Mouse (Mus musculus) forebrain, embryonic 13.5 days (tissue): ENCODE data around the gene Eef1a1. TPM values are rescaled to one million over a fixed set of nuclear protein-coding genes. Genes with fewer than 3 reads are reported as not detected.

Experiments used
- ATAC-seq: fragments of 200-750 bp; cut with Nextera tagmentation; 2 replicates; pipeline ENCODE4 v1.8.0; 2017
- H3K27ac ChIP-seq: fragments of 300-500 bp; sonication (generic); 2 replicates; pipeline ENCODE4 v1.5.1; 2015; ENCODE audit warnings: inconsistent platforms, mild to moderate bottlenecking, moderate library complexity
- H3K27me3 ChIP-seq: fragments of 300-500 bp; sonication (generic); 2 replicates; pipeline ENCODE4 v1.6.1; 2015; ENCODE audit warnings: mild to moderate bottlenecking, inconsistent platforms
- H3K36me3 ChIP-seq: fragments of 300-500 bp; sonication (generic); 2 replicates; pipeline ENCODE4 v1.6.1; 2015; ENCODE audit warnings: mild to moderate bottlenecking, inconsistent platforms; ENCODE audit not compliant: poor library complexity, severe bottlenecking
- H3K4me1 ChIP-seq: fragments of 300-500 bp; sonication (generic); 2 replicates; pipeline ENCODE4 v1.6.1; 2015; ENCODE audit warnings: inconsistent platforms
- H3K4me2 ChIP-seq: fragments of 300-500 bp; sonication (generic); 2 replicates; pipeline ENCODE4 v1.6.1; 2015; ENCODE audit warnings: inconsistent platforms, mild to moderate bottlenecking, moderate library complexity
- H3K4me3 ChIP-seq: fragments of 300-500 bp; sonication (generic); 2 replicates; pipeline ENCODE4 v1.5.1; 2015; ENCODE audit warnings: mild to moderate bottlenecking, inconsistent platforms
- H3K9ac ChIP-seq: fragments of 300-500 bp; sonication (generic); 2 replicates; pipeline ENCODE4 v1.6.1; 2015; ENCODE audit warnings: mild to moderate bottlenecking, inconsistent platforms
- H3K9me3 ChIP-seq: fragments of 300-500 bp; sonication (generic); replicated peaks from 2 replicates; pipeline ENCODE4 v1.6.1; 2016; ENCODE audit warnings: inconsistent platforms
- WGBS: fragments of 180-500 bp; shearing (Covaris S2); methylation state at CpG from one replicate; pipeline ENCODE4 v1.1.7; 2015; 5-methylcytosine and 5-hydroxymethylcytosine counted together
- polyA plus RNA-seq: library from polyadenylated mRNA; unstranded; fragments of >200 nt; fragmentation: Nextera tagmentation; extraction: Ambion mirVana; gene quantifications from 2 replicates; pipeline ENCODE4 v1.2.1, GENCODE M21; 2015

Gene Eef1a1
- polyA plus RNA-seq, 1 experiment from 2014 or later: 4,108 TPM

GRCm38 (mm10) chr9:78473588-78473987 lies 15.4 kb downstream of the Eef1a1 start:
- peak overlapping the region; percentile 10; the same call in 1 of the 2 replicates for H3K27ac ChIP-seq
- H3K27me3 ChIP-seq: no peaks in the 10 kb centered on the region
- H3K4me3 ChIP-seq: no peak overlapping the region
- H3K4me1 ChIP-seq: peaks cover 6% of the 10 kb centered on the region
- peak overlapping the region; percentile 1; the same call in 1 of the 2 replicates for H3K9ac ChIP-seq
- H3K4me2 ChIP-seq: no peak overlapping the region
- H3K9me3 ChIP-seq: no peaks in the 10 kb centered on the region
- H3K36me3 ChIP-seq: peaks cover 75% of the 10 kb centered on the region
- 84% methylated on average over 8 of the region's 8 CpGs for WGBS
- ATAC-seq: no peak

- H3K9ac ChIP-seq: no peak overlapping the region
- peaks cover 87% of the 10 kb centered on the region for H3K36me3 ChIP-seq
- no peak overlapping the region for H3K27ac ChIP-seq
- ATAC-seq: no peak
- no peaks in the 10 kb centered on the region for H3K27me3 ChIP-seq
- H3K4me2 ChIP-seq: no peak overlapping the region
- 91% methylated on average over 3 of the region's 3 CpGs for whole genome bisulfite sequencing
- H3K4me3 ChIP-seq: no peak overlapping the region
- H3K9me3 ChIP-seq: no peaks in the 10 kb centered on the region
- no peaks in the 10 kb centered on the region for H3K4me1 ChIP-seq
Measured at GRCm38 (mm10) chr9:78465725-78466124, 23.2 kb downstream of the Eef1a1 start.

- Histone ChIP-seq H3K4me2 (no peak overlapping the region), H3K27ac (no peak overlapping the region), H3K4me1 (no peaks in the 10 kb centered on the region), H3K4me3 (no peak overlapping the region), H3K9ac (no peak overlapping the region), H3K36me3 (peaks cover 86% of the 10 kb centered on the region), H3K9me3 (no peaks in the 10 kb centered on the region), H3K27me3 (no peaks in the 10 kb centered on the region)
- ATAC-seq: no peak
- 97% methylated on average over 4 of the region's 4 CpGs for WGBS
Measured at GRCm38 (mm10) chr9:78463337-78463736, 25.6 kb downstream of the Eef1a1 start.

- no peak for ATAC-seq
- 95% methylated on average over 8 of the region's 8 CpGs for WGBS
- no peak overlapping the region for H3K4me3 ChIP-seq
- H3K27ac ChIP-seq: no peak overlapping the region
- H3K4me2 ChIP-seq: no peak overlapping the region
- no peaks in the 10 kb centered on the region for H3K4me1 ChIP-seq
- no peaks in the 10 kb centered on the region for H3K27me3 ChIP-seq
- no peaks in the 10 kb centered on the region for H3K9me3 ChIP-seq
- H3K36me3 ChIP-seq: peaks cover 65% of the 10 kb centered on the region
- no peak overlapping the region for H3K9ac ChIP-seq
Measured at GRCm38 (mm10) chr9:78457026-78457425, 31.9 kb downstream of the Eef1a1 start.

- no peak for ATAC-seq
- H3K27me3 ChIP-seq: peaks cover 6% of the 10 kb centered on the region
- H3K36me3 ChIP-seq: peaks cover 35% of the 10 kb centered on the region
- no peak overlapping the region for H3K9ac ChIP-seq
- H3K27ac ChIP-seq: no peak overlapping the region
- no peaks in the 10 kb centered on the region for H3K9me3 ChIP-seq
- WGBS: 90% methylated on average over 4 of the region's 4 CpGs
- no peak overlapping the region for H3K4me2 ChIP-seq
- no peak overlapping the region for H3K4me3 ChIP-seq
- peaks cover 13% of the 10 kb centered on the region for H3K4me1 ChIP-seq
Measured at GRCm38 (mm10) chr9:78451382-78451781, 37.6 kb downstream of the Eef1a1 start.

- H3K36me3 ChIP-seq: peaks cover 35% of the 10 kb centered on the region
- H3K9ac ChIP-seq: no peak overlapping the region
- H3K4me1 ChIP-seq: peaks cover 13% of the 10 kb centered on the region
- H3K9me3 ChIP-seq: no peaks in the 10 kb centered on the region
- no peak overlapping the region for H3K4me2 ChIP-seq
- H3K27me3 ChIP-seq: peaks cover 15% of the 10 kb centered on the region
- no peak overlapping the region for H3K4me3 ChIP-seq
- WGBS: 77% methylated on average over 5 of the region's 5 CpGs
- no peak overlapping the region for H3K27ac ChIP-seq
- ATAC-seq: no peak
Measured at GRCm38 (mm10) chr9:78450404-78450803, 38.5 kb downstream of the Eef1a1 start.

GRCm38 (mm10) chr9:78447973-78448873 lies 40.7 kb downstream of the Eef1a1 start, which contains the start of the genes Mto1 and Gm17324:
TSS of gene Mto1 (plus strand) at chr9:78448208.
TSS of gene Gm17324 (minus strand) at chr9:78448786.
- Histone ChIP-seq H3K36me3 (peaks cover 22% of the 10 kb centered on the region), H3K9me3 (no peaks in the 10 kb centered on the region), H3K27me3 (peaks cover 35% of the 10 kb centered on the region), H3K27ac (peak within 1 kb of the TSS; percentile 90), H3K9ac (peak within 1 kb of the TSS; percentile 86), H3K4me1 (peaks cover 13% of the 10 kb centered on the region), H3K4me3 (peak within 1 kb of the TSS; percentile 87), H3K4me2 (peak within 1 kb of the TSS; percentile 66)
- peak; percentile 97 for ATAC-seq
- WGBS: under 1% methylated on average over 93 of the region's 96 CpGs

- WGBS: 23% methylated on average over 9 of the region's 9 CpGs
- ATAC-seq: peak; percentile 48
- peak overlapping the region; percentile 86 for H3K9ac ChIP-seq
- H3K36me3 ChIP-seq: peaks cover 15% of the 10 kb centered on the region
- no peak overlapping the region for H3K27ac ChIP-seq
- peak overlapping the region; percentile 87 for H3K4me3 ChIP-seq
- H3K4me1 ChIP-seq: peaks cover 19% of the 10 kb centered on the region
- H3K27me3 ChIP-seq: peaks cover 41% of the 10 kb centered on the region
- H3K9me3 ChIP-seq: no peaks in the 10 kb centered on the region
- H3K4me2 ChIP-seq: peak overlapping the region; percentile 66
Measured at GRCm38 (mm10) chr9:78447606-78447972, 41.4 kb downstream of the Eef1a1 start.

- H3K4me1 ChIP-seq: peaks cover 15% of the 10 kb centered on the region
- H3K9ac ChIP-seq: peak within 1 kb of the TSS; percentile 58
- H3K4me2 ChIP-seq: peak within 1 kb of the TSS; percentile 72
- H3K4me3 ChIP-seq: peak within 1 kb of the TSS; percentile 44
- no peaks in the 10 kb centered on the region for H3K9me3 ChIP-seq
- ATAC-seq: peak; percentile 66; the same call in 1 of the 2 replicates
- no peaks in the 10 kb centered on the region for H3K36me3 ChIP-seq
- H3K27me3 ChIP-seq: peaks cover 73% of the 10 kb centered on the region
- H3K27ac ChIP-seq: no peak within 1 kb of the TSS
- WGBS: under 1% methylated on average over 81 of the region's 81 CpGs
Measured at GRCm38 (mm10) chr9:78442579-78443392, 46.2 kb downstream of the Eef1a1 start, which contains the start of gene Cgas. TSS of gene Cgas (minus strand) at chr9:78443237.

- Histone ChIP-seq H3K36me3 (no peaks in the 10 kb centered on the region), H3K27me3 (peaks cover 73% of the 10 kb centered on the region), H3K9ac (peak overlapping the region; percentile 58; the same call in 1 of the 2 replicates), H3K27ac (no peak overlapping the region), H3K9me3 (no peaks in the 10 kb centered on the region), H3K4me2 (peak overlapping the region; percentile 72), H3K4me3 (peak overlapping the region; percentile 44), H3K4me1 (peaks cover 12% of the 10 kb centered on the region)
- peak; percentile 14; the same call in 1 of the 2 replicates for ATAC-seq
- WGBS: 4% methylated on average over 9 of the region's 9 CpGs
Measured at GRCm38 (mm10) chr9:78442237-78442578, 46.7 kb downstream of the Eef1a1 start.

GRCm38 (mm10) chr9:78439426-78439825 lies 49.5 kb downstream of the Eef1a1 start:
- no peak for ATAC-seq
- Histone ChIP-seq H3K4me3 (no peak overlapping the region), H3K27ac (no peak overlapping the region), H3K27me3 (peaks cover 51% of the 10 kb centered on the region), H3K9me3 (no peaks in the 10 kb centered on the region), H3K9ac (no peak overlapping the region), H3K36me3 (no peaks in the 10 kb centered on the region), H3K4me2 (no peak overlapping the region), H3K4me1 (peaks cover 12% of the 10 kb centered on the region)
- WGBS: 69% methylated on average over 5 of the region's 5 CpGs

- Histone ChIP-seq H3K9ac (no peak overlapping the region), H3K27me3 (0 out of 2 replicates have a peak, but pooled peaks cover 2% of the 10 kb centered on the region), H3K4me1 (peaks cover 2% of the 10 kb centered on the region; the same call in 1 of the 2 replicates), H3K27ac (no peak overlapping the region), H3K4me3 (no peak overlapping the region), H3K9me3 (no peaks in the 10 kb centered on the region), H3K4me2 (no peak overlapping the region), H3K36me3 (no peaks in the 10 kb centered on the region)
- WGBS: 87% methylated on average over 5 of the region's 5 CpGs
- no peak for ATAC-seq
Measured at GRCm38 (mm10) chr9:78432471-78432870, 56.5 kb downstream of the Eef1a1 start.
